Mouse (Mus musculus): ENCODE data around the gene Nploc4.

Gene Nploc4

DNA sequence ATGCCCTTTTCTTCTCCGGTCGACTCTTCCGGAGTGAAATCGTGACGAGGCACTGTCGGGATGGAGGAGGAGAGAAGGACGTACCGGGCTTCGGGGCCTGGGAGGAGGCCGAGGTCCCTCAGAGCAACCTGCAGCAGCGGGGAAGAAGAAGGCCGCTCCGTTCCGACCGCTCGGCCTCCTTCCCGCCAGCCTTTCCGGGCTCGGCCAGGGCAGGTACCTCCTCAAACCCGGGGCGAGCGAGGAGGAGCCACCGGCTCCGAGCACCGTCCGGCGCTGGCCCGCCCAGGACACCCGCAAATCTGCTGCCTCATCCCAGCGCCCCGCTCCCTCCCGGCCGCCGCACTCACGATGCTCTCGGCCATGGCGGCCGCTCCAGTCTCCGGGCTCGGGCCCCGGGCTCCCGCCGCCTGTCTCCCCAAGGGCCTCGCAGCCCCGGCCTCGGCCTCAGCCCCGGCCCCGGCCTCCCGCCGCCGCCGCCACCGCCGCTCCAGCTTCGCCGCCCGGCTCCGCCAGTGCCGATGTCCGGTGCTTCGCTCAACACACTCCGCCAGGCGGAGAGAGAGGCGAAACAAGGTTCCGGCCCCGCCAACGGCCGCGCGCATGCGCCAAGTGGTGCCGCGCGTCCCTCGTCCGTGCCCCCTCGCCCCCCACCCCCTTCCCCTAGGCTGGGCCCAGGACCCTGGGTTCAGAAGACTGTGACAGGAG, at the start of gene Nploc4:
Nploc4 (minus strand) TSS at position 557 of the 705 bp plus-strand sequence.
- peak; percentile 76 to 94 for DNase-seq (ENCODE audit: low spot score in 2 of 2)

DNA sequence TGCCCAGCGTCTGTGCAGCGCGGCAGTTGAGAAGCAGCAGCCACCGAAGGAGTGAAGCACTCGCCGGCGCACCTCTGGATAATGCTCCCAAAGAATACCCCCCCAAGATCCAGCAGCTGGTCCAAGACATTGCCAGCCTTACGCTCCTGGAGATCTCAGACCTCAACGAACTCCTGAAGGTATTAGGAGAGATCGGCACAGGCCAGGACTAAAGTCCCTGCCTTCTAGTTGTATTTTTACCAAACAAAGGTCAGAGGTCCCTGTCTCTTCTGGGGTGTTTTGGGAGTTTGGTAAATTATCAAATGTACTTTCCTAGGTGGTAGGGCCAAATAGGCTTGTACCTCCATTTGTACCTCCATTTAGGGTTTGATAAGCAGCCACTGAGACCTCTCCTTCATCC, 47.7 kb upstream of the Nploc4 start:
- DNase-seq (ENCODE audit: low spot score in 2 of 2), result no peak

DNA sequence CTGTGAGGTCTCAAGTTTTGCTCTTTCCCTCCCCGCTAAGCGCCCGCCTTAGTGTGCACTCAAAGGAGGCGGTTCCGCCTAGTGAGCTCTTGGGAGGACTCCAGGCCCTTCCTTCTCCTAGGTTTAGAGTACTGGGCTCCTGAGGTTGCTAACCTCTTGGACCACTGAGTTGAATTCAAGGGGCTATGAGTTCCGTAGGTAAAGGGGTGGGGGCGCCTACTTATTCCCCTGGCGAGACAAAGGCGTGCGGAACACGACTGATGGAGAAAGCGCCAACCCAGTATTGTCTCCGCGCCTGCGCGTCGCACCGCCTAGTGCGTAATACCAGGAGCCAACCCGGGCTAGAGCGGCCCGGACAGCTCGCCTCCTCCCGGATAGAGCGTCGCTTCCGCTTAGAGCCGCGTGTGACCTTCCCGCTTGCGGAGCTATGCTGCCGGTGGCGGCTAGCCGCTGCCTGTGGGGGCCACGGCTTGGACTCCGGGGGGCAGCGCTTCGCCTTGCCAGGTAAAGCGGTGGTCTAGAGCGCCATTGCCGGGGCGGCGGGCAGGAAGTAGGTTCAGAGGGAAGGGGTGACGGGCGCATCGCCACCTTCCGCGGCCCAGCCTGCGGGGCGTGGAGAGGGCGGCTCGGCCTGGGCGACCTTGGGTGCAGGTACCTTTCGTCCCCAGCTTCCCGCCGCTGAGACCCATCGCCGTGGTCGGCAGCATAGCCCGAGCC, 46.9 kb upstream of the Nploc4 start, which contains the start of gene Mrpl12:
Mrpl12 (plus strand) TSS at position 349 of the 717 bp plus-strand sequence.
- peak; percentile 82 to 84 for DNase-seq (ENCODE audit: low spot score in 2 of 2)

GRCm38 (mm10) chr11:120483448-120483934, 46.0 kb upstream of the Nploc4 start:
- DNase-seq (ENCODE audit: low spot score in 2 of 2), result no peak

GRCm38 (mm10) chr11:120472052-120472451, 34.5 kb upstream of the Nploc4 start:
- no peak for DNase-seq (ENCODE audit: low spot score in 2 of 2)

GRCm38 (mm10) chr11:120467736-120468092, 30.2 kb upstream of the Nploc4 start:
- DNase-seq (ENCODE audit: low spot score in 2 of 2), result no peak

DNA sequence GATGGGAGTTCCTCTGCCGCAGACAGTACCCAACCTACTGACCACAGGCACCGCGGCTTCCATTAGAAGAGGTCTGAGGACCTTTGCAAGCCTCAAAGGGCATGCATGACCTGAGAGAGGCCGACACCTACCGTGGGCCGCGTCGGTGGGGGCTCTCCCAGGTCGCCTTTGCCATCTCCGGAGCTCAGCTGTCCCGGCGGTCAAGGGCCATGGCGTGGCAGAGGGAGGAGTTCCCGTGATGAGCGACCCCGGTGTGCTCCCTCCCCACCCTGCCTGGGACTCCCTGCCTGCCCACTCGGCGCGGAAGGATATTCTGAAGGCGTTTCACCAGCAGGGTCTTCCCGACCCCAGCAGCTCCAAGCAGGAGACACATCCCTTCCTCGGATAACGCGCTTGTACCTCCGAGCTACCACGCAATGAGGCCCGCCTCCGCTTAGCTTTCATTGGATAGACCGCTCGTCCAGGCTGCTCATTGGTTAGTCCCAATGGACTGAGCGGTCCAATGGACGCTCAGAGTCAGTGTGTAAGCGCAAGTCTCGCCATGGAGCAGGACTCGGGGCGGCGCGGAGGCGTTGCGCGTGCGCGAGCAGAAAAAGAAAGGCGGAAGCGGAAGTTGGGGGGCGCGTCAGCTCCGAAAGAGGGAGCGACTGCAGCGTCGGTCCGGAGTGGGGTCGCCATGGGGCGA, 29.7 kb upstream of the Nploc4 start, which contains the start of gene Arl16:
Arl16 (minus strand) TSS at position 557 of the 685 bp plus-strand sequence.
- peak; percentile 82 to 92 for DNase-seq (ENCODE audit: low spot score in 2 of 2)

DNA sequence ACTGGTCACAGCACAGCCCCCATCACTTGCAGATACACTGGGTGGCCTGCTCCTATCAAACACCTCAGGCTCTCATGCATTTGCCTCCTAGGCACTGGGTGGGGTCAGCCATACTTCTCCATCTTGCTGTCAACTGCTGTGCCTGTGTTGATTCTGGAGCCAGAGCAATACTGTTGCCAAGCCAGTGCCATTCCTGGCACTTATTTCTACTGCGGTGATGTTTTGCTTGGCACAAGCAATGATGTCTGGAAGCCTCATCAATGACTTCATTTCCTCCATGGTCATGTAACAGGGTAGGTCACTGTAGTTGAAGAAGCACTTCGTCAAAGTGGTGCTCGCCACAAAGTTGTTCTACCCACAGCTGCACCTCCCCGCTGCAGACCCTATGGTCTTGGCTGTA, 28.0 kb upstream of the Nploc4 start:
- DNase-seq (ENCODE audit: low spot score in 2 of 2), result no peak

GRCm38 (mm10) chr11:120464365-120464764, 26.9 kb upstream of the Nploc4 start:
- no peak for DNase-seq (ENCODE audit: low spot score in 2 of 2)

GRCm38 (mm10) chr11:120463536-120463935, 26.0 kb upstream of the Nploc4 start:
- DNase-seq (ENCODE audit: low spot score in 2 of 2), result no peak

GRCm38 (mm10) chr11:120458847-120459597, 21.5 kb upstream of the Nploc4 start:
- DNase-seq (ENCODE audit: low spot score in 2 of 2), result no peak

GRCm38 (mm10) chr11:120457772-120458751, 20.6 kb upstream of the Nploc4 start, which contains the start of the genes Oxld1 and Ccdc137:
Gene Oxld1, minus strand, starts transcription at chr11:120458068.
Gene Ccdc137, plus strand, starts transcription at chr11:120458115.
- peak; percentile 49 to 81 for DNase-seq (ENCODE audit: low spot score in 2 of 2)

DNA sequence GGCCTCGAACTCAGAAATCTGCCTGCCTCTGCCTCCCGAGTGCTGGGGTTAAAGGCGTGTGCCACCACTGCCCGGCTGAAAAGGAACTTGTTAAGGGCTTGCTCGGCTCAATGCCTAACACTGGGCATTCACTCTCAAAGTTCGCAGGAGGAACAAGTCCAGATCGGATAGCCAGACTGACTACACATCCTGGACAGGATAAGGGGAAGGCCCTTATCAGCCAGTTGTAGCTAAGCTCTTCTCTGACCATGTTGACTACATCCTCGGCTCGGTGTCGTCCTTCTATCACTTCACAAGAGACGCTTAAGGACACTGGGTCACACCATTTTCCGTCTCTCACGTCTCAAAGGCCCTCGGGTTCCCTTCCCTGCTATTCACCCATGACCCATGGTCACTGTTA, 19.9 kb upstream of the Nploc4 start:
- DNase-seq (ENCODE audit: low spot score in 2 of 2), result peak in 1 of 2 experiments; percentile 4

GRCm38 (mm10) chr11:120455413-120455812, 17.9 kb upstream of the Nploc4 start:
- no peak for DNase-seq (ENCODE audit: low spot score in 2 of 2)

DNA sequence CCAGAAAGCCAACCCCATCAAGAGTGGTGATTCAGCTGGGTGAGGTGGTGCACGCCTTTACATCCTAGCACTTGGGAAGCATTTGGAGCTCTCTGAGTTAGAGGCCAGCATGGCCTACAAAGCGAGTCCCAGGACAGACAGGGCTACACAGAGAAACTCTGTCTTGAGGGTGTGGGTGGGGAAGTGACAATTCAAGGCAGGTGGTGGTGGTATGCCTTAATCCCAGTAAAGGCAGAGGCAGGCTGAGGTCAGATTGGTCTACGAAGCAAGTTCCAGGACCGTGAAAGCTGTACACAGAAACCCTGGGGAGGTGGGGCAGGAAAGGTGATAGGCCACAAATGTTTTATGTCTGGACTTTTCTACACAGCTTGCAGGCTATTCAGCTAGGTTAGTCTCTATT, 17.5 kb upstream of the Nploc4 start:
- DNase-seq (ENCODE audit: low spot score in 2 of 2), result no peak

DNA sequence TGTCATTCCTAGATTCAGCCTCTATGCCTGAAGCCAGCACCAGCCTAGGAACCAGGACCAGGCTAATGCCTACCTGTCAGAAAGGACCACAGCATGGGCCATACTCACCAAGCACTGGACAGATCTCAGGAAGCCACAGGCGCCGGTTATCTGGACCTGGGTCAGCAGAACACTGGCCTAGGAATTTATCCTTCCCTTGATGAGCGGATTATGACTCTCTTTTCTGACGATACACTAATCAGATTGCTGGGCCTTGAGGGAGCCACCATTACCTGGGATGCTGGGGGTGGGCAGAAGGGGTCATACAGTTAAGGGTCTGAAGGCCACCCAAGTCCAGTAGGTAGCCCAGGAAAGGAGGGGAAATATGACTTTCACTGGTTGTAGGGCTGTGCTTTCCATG, 15.8 kb upstream of the Nploc4 start, which contains the start of gene Pde6g:
Pde6g (minus strand) TSS at position 195 of the 400 bp plus-strand sequence.
- DNase-seq (ENCODE audit: low spot score in 2 of 2), result no peak

DNA sequence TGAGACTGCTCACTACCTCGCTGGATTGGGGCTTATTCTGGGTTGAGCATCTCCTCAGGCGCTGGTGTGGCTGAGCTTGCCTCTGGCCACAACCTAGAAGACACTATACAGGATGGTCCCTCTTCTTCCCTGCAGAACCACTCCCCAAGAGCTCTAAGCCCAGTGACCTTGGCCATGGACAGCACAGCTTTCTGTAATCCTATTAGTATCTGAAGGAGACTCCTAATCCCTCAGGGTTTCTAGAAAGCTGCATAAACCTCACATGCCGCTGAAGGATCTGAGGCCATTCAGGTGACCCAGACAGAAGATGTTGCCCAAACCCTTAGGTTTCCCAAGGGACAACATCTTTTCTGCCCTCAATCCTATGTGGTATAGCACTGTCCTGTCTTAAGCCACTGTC, 14.7 kb upstream of the Nploc4 start:
- DNase-seq (ENCODE audit: low spot score in 2 of 2), result no peak

DNA sequence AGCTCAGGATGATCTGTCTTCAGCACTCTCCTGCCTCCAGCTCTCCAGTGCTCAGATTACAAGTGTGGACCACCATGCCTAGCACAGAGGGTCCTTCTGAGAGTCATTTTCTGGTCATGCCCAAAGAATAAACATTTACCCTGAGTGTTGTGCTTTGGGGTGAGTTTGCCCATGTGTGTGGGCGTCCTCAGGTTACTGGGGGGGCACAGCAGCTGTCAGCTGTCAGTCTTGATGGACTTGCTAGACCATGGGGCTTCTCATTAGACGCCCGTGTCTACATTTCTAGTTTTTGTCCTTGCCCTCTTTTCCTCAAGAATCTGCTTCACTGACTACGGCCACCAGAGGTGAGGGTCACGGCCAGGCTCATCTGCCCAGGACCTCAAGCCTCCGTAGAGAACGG, 9.7 kb upstream of the Nploc4 start:
- no peak for DNase-seq (ENCODE audit: low spot score in 2 of 2)

GRCm38 (mm10) chr11:120445475-120445874, 8.0 kb upstream of the Nploc4 start:
- DNase-seq (ENCODE audit: low spot score in 2 of 2), result no peak

- no peak for DNase-seq (ENCODE audit: low spot score in 2 of 2)
Observed at GRCm38 (mm10) chr11:120444106-120444505, 6.6 kb upstream of the Nploc4 start.

Data from urinary bladder, adult 18-20 months (tissue).